Mouse (Mus musculus) heart, postnatal 0 days (tissue): Measurements from ENCODE around the gene Sipa1l2. TPM values are rescaled to one million over a fixed set of nuclear protein-coding genes. Genes with fewer than 3 reads are reported as not detected.

Experiments
- ATAC-seq: fragments of 200-750 bp; cut with Nextera tagmentation; 2 replicates; pipeline ENCODE4 v1.8.0; 2017; ENCODE audit warnings: low read depth, moderate number of reproducible peaks, moderate library complexity; ENCODE audit not compliant: insufficient read depth
- DNase-seq: peaks from one replicate; pipeline ENCODE4 v3.0.0-alpha.2; 2016; ENCODE audit warnings: low spot score
- H3K27ac ChIP-seq: fragments of 300-500 bp; sonication (generic); 2 replicates; pipeline ENCODE4 v1.5.1; 2014; ENCODE audit warnings: low read depth, mild to moderate bottlenecking
- H3K27me3 ChIP-seq: fragments of 300-500 bp; sonication (generic); 2 replicates; pipeline ENCODE4 v1.6.1; 2014; ENCODE audit warnings: low read length, mixed read lengths; ENCODE audit not compliant: control insufficient read depth, insufficient read depth
- H3K36me3 ChIP-seq: fragments of 300-500 bp; sonication (generic); replicated peaks from 2 replicates; pipeline ENCODE4 v1.6.1; 2014; ENCODE audit warnings: low read length, mixed read lengths; ENCODE audit not compliant: control insufficient read depth, insufficient read depth
- H3K4me1 ChIP-seq: fragments of 300-500 bp; sonication (generic); 2 replicates; pipeline ENCODE4 v1.6.1; 2014; ENCODE audit warnings: antibody characterized with exemption; ENCODE audit not compliant: control insufficient read depth, insufficient read depth
- H3K4me2 ChIP-seq: fragments of 300-500 bp; sonication (generic); 2 replicates; pipeline ENCODE4 v1.6.1; 2014; ENCODE audit warnings: low read depth, mild to moderate bottlenecking, low read length, moderate library complexity
- H3K4me3 ChIP-seq: fragments of 300-500 bp; sonication (generic); 2 replicates; pipeline ENCODE4 v1.5.1; 2014; ENCODE audit warnings: low read depth, low read length
- H3K9ac ChIP-seq: fragments of 300-500 bp; sonication (generic); replicated peaks from 2 replicates; pipeline ENCODE4 v1.6.1; 2014; ENCODE audit warnings: low read depth, low read length, mixed read lengths
- H3K9me3 ChIP-seq: fragments of 300-500 bp; sonication (generic); replicated peaks from 2 replicates; pipeline ENCODE4 v1.6.1; 2016; ENCODE audit warnings: low read length; ENCODE audit not compliant: control insufficient read depth
- CTCF ChIP-seq: IDR thresholded peaks from 2 replicates; pipeline ENCODE4 v1.5.1; 2016; ENCODE audit warnings: antibody characterized with exemption, control low read depth, low read depth
- EP300 ChIP-seq: IDR thresholded peaks from 2 replicates; pipeline ENCODE4 v1.6.1; 2016; ENCODE audit warnings: antibody characterized with exemption, low read depth
- WGBS: fragments of 180-500 bp; shearing (Covaris S2); extraction: QIAGEN DNeasy Blood & Tissue Kit; methylation state at CpG from one replicate; pipeline ENCODE4 v1.1.7; 2014; 5-methylcytosine and 5-hydroxymethylcytosine counted together
- polyA plus RNA-seq: library from polyadenylated mRNA; unstranded; fragments of >200 nt; fragmentation: Nextera tagmentation; extraction: Ambion mirVana; gene quantifications from 2 replicates; pipeline ENCODE4 v1.2.1, GENCODE M21; 2015
- total RNA-seq: library from RNA; depleted of rRNA; stranded (reverse); fragments of >200 nt; gene quantifications from 2 replicates; pipeline ENCODE4 v1.2.3, GENCODE M21; 2014; ENCODE audit warnings: low replicate concordance

Gene Sipa1l2
- total and polyA plus RNA-seq, 2 experiments from 2014 or later, result 13.6 to 65.8 TPM

GRCm38 (mm10) chr8:125611799-125612560 lies 42.4 kb upstream of the Sipa1l2 start:
- no peaks in the 10 kb centered on the region for H3K27me3 ChIP-seq
- no peaks in the 10 kb centered on the region for H3K9me3 ChIP-seq
- no peaks in the 10 kb centered on the region for H3K4me1 ChIP-seq
- DNase-seq (no peak), ATAC-seq (no peak)
- no peak overlapping the region for H3K4me3 ChIP-seq
- TF ChIP-seq CTCF (no peak), EP300 (no peak)
- WGBS, result 69% methylated on average over 21 of the region's 21 CpGs
- H3K9ac ChIP-seq, result no peak overlapping the region
- no peak overlapping the region for H3K27ac ChIP-seq
- no peaks in the 10 kb centered on the region for H3K36me3 ChIP-seq
- H3K4me2 ChIP-seq, result no peak overlapping the region

- Histone ChIP-seq H3K36me3 (no peaks in the 10 kb centered on the region), H3K4me2 (no peak overlapping the region), H3K4me1 (no peaks in the 10 kb centered on the region), H3K9ac (no peak overlapping the region), H3K4me3 (no peak overlapping the region), H3K9me3 (no peaks in the 10 kb centered on the region), H3K27me3 (no peaks in the 10 kb centered on the region), H3K27ac (no peak overlapping the region)
- WGBS, result 71% methylated on average over 10 of the region's 10 CpGs
- TF ChIP-seq CTCF (no peak), EP300 (no peak)
- DNase-seq, result no peak
- no peak for ATAC-seq
Measured at GRCm38 (mm10) chr8:125611024-125611798, 41.6 kb upstream of the Sipa1l2 start.

GRCm38 (mm10) chr8:125609737-125610136 lies 40.1 kb upstream of the Sipa1l2 start:
- TF ChIP-seq EP300 (no peak), CTCF (no peak)
- Histone ChIP-seq H3K36me3 (no peaks in the 10 kb centered on the region), H3K27ac (no peak overlapping the region), H3K4me1 (no peaks in the 10 kb centered on the region), H3K27me3 (no peaks in the 10 kb centered on the region), H3K9ac (no peak overlapping the region), H3K4me3 (no peak overlapping the region), H3K4me2 (no peak overlapping the region), H3K9me3 (no peaks in the 10 kb centered on the region)
- ATAC-seq (no peak), DNase-seq (no peak)
- WGBS, result 87% methylated on average over 6 of the region's 6 CpGs

- Histone ChIP-seq H3K4me1 (no peaks in the 10 kb centered on the region), H3K9ac (no peak overlapping the region), H3K27me3 (no peaks in the 10 kb centered on the region), H3K4me2 (no peak overlapping the region), H3K9me3 (no peaks in the 10 kb centered on the region), H3K27ac (no peak overlapping the region), H3K36me3 (no peaks in the 10 kb centered on the region), H3K4me3 (no peak overlapping the region)
- no peak for TF ChIP-seq EP300
- no peak for TF ChIP-seq CTCF
- ATAC-seq (no peak), DNase-seq (no peak)
- WGBS, result 64% methylated on average over 4 of the region's 4 CpGs
Measured at GRCm38 (mm10) chr8:125607714-125608223, 38.2 kb upstream of the Sipa1l2 start.

GRCm38 (mm10) chr8:125606937-125607336 lies 37.3 kb upstream of the Sipa1l2 start:
- H3K36me3 ChIP-seq, result no peaks in the 10 kb centered on the region
- ATAC-seq, result no peak
- no peak overlapping the region for H3K4me3 ChIP-seq
- DNase-seq, result no peak
- no peak overlapping the region for H3K9ac ChIP-seq
- H3K27me3 ChIP-seq, result no peaks in the 10 kb centered on the region
- no peak overlapping the region for H3K4me2 ChIP-seq
- no peak overlapping the region for H3K27ac ChIP-seq
- TF ChIP-seq EP300 (no peak), CTCF (no peak)
- no peaks in the 10 kb centered on the region for H3K4me1 ChIP-seq
- no peaks in the 10 kb centered on the region for H3K9me3 ChIP-seq
- WGBS, result 63% methylated on average over 3 of the region's 3 CpGs
